Mouse (Mus musculus) hindbrain, embryonic 15.5 days (tissue): ENCODE results near the gene Lrp2. TPM values are rescaled to one million over a fixed set of nuclear protein-coding genes. Genes with fewer than 3 reads are reported as not detected.

Experiments
- ATAC-seq: fragments of 200-750 bp; cut with Nextera tagmentation; 2 replicates; pipeline ENCODE4 v1.8.0; 2017; ENCODE audit warnings: low read depth, moderate number of reproducible peaks, moderate TSS enrichment; ENCODE audit not compliant: low FRiP score
- H3K27ac ChIP-seq: fragments of 300-500 bp; sonication (generic); replicated peaks from 2 replicates; pipeline ENCODE4 v1.5.1; 2015; ENCODE audit warnings: mild to moderate bottlenecking, inconsistent platforms
- H3K27me3 ChIP-seq: fragments of 300-500 bp; sonication (generic); 2 replicates; pipeline ENCODE4 v1.6.1; 2015; ENCODE audit warnings: control low read depth, inconsistent platforms
- H3K36me3 ChIP-seq: fragments of 300-500 bp; sonication (generic); 2 replicates; pipeline ENCODE4 v1.6.1; 2015; ENCODE audit warnings: control low read depth, inconsistent platforms
- H3K4me1 ChIP-seq: fragments of 300-500 bp; sonication (generic); replicated peaks from 2 replicates; pipeline ENCODE4 v1.6.1; 2015; ENCODE audit warnings: control low read depth, inconsistent platforms
- H3K4me2 ChIP-seq: fragments of 300-500 bp; sonication (generic); 2 replicates; pipeline ENCODE4 v1.6.1; 2015; ENCODE audit warnings: moderate library complexity, mild to moderate bottlenecking, inconsistent platforms
- H3K4me3 ChIP-seq: fragments of 300-500 bp; sonication (generic); 2 replicates; pipeline ENCODE4 v1.5.1; 2015; ENCODE audit warnings: mild to moderate bottlenecking, inconsistent platforms
- H3K9ac ChIP-seq: fragments of 300-500 bp; sonication (generic); 2 replicates; pipeline ENCODE4 v1.6.1; 2015; ENCODE audit warnings: inconsistent platforms
- H3K9me3 ChIP-seq: fragments of 300-500 bp; sonication (generic); 2 replicates; pipeline ENCODE4 v1.6.1; 2016; ENCODE audit warnings: control low read depth, inconsistent platforms
- WGBS: fragments of 180-500 bp; shearing (Covaris S2); methylation state at CpG from one replicate; pipeline ENCODE4 v1.1.7; 2015; 5-methylcytosine and 5-hydroxymethylcytosine counted together
- polyA plus RNA-seq: library from polyadenylated mRNA; unstranded; fragments of >200 nt; fragmentation: Nextera tagmentation; extraction: Ambion mirVana; gene quantifications from 2 replicates; pipeline ENCODE4 v1.2.1, GENCODE M21; 2015

Gene Lrp2
- polyA plus RNA-seq, 1 experiment from 2014 or later, result 1.2 TPM

DNA sequence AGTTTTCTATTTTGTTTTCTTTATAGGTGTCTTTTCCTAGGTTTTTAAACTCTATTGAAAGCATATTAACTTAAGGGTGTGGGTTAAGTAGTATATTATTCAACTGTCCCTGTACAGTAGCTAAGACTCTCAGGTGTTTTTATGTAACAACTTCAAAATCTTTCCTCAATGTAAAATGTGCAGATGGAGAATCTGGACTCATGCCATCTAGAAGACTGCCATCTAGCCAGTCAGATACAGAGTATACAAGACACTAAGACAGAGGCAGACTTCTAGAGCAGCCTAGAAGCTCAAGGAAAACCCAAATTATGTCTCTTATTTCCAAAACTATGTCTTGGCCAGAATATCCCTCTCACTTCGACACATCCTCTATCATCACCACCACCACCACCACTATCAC lies 159.8 kb downstream of the Lrp2 start:
- Histone ChIP-seq H3K9me3 (no peaks in the 10 kb centered on the region), H3K4me2 (no peak overlapping the region), H3K4me1 (no peaks in the 10 kb centered on the region), H3K27me3 (no peaks in the 10 kb centered on the region), H3K9ac (no peak overlapping the region), H3K27ac (no peak overlapping the region), H3K4me3 (no peak overlapping the region), H3K36me3 (no peaks in the 10 kb centered on the region)
- no peak for ATAC-seq
- WGBS, result 94% methylated on average over 1 of the region's 1 CpGs

DNA sequence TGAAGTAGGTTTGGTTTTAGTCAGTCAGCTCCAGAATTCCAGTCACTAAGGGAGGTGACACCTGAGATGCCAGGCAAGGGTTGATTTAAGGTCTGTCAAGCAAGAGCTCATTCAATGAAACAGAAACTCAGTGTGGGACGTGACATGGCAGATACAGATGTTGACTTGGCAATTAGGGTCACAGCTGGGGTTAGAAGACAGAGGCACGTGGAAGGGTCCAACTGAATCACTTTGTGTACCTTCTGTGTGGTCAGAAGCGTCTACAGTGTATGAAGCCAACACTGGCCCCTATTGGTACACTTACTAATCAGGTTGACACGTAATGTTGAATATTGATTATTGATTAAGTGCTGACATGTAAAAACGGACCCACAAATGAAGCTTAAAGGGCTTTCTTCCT lies 161.0 kb downstream of the Lrp2 start:
- Histone ChIP-seq H3K9ac (no peak overlapping the region), H3K36me3 (no peaks in the 10 kb centered on the region), H3K4me3 (no peak overlapping the region), H3K27ac (no peak overlapping the region), H3K4me2 (no peak overlapping the region), H3K9me3 (no peaks in the 10 kb centered on the region), H3K4me1 (no peaks in the 10 kb centered on the region), H3K27me3 (no peaks in the 10 kb centered on the region)
- ATAC-seq, result no peak
- WGBS, result 63% methylated on average over 5 of the region's 5 CpGs

DNA sequence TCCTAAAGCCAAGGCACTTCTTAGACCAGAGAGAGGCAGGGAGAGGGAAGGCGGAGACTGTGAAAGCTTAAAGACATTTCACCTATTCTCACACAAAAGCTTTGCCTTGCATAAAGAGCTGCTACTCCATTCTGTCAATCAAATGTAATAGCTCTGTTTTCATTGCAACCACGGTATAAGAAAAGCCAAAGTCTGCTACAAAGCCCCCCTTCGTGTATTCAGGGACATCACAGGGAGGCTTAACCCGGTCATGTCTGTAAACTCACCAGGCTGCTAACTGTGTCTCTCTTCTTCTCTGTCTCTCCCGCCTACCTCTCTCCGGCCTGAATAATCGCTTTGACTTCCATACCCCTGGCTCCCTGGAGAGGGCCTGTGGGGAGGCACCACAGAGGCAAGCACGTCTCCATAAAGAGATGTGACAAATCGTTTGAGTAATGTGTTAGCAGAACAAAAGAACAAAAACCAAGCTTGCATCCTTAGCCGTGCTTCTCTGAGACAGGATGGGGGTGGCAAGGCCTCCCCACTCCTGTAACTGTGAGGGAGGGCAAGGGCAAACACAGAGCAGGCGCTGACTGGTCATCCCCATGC lies 167.5 kb downstream of the Lrp2 start:
- H3K9ac ChIP-seq, result no peak overlapping the region
- ATAC-seq, result peak; percentile 75
- no peaks in the 10 kb centered on the region for H3K9me3 ChIP-seq
- peaks cover 14% of the 10 kb centered on the region for H3K4me1 ChIP-seq
- WGBS, result 5% methylated on average over 11 of the region's 11 CpGs
- no peaks in the 10 kb centered on the region for H3K36me3 ChIP-seq
- no peaks in the 10 kb centered on the region for H3K27me3 ChIP-seq
- H3K4me2 ChIP-seq, result peak overlapping the region; percentile 29
- no peak overlapping the region for H3K4me3 ChIP-seq
- H3K27ac ChIP-seq, result peak overlapping the region; percentile 20; the same call in 1 of the 2 replicates

GRCm38 (mm10) chr2:69415070-69415469 lies 170.8 kb downstream of the Lrp2 start:
- 91% methylated on average over 6 of the region's 6 CpGs for WGBS
- Histone ChIP-seq H3K9ac (no peak overlapping the region), H3K9me3 (no peaks in the 10 kb centered on the region), H3K27ac (no peak overlapping the region), H3K4me1 (peaks cover 14% of the 10 kb centered on the region), H3K36me3 (no peaks in the 10 kb centered on the region), H3K27me3 (no peaks in the 10 kb centered on the region), H3K4me3 (no peak overlapping the region), H3K4me2 (no peak overlapping the region)
- ATAC-seq, result no peak

GRCm38 (mm10) chr2:69414539-69414938 lies 171.3 kb downstream of the Lrp2 start:
- H3K27me3 ChIP-seq, result no peaks in the 10 kb centered on the region
- no peak overlapping the region for H3K4me3 ChIP-seq
- WGBS, result 94% methylated on average over 10 of the region's 10 CpGs
- no peak overlapping the region for H3K4me2 ChIP-seq
- H3K27ac ChIP-seq, result no peak overlapping the region
- H3K9me3 ChIP-seq, result no peaks in the 10 kb centered on the region
- no peak overlapping the region for H3K9ac ChIP-seq
- no peaks in the 10 kb centered on the region for H3K36me3 ChIP-seq
- H3K4me1 ChIP-seq, result peaks cover 14% of the 10 kb centered on the region
- ATAC-seq, result no peak

- no peak overlapping the region for H3K4me2 ChIP-seq
- H3K4me1 ChIP-seq, result no peaks in the 10 kb centered on the region
- no peak overlapping the region for H3K27ac ChIP-seq
- no peaks in the 10 kb centered on the region for H3K36me3 ChIP-seq
- H3K4me3 ChIP-seq, result no peak overlapping the region
- H3K27me3 ChIP-seq, result no peaks in the 10 kb centered on the region
- WGBS, result 93% methylated on average over 5 of the region's 5 CpGs
- no peaks in the 10 kb centered on the region for H3K9me3 ChIP-seq
- ATAC-seq, result no peak
- no peak overlapping the region for H3K9ac ChIP-seq
These were observed 180.2 kb downstream of the Lrp2 start for GRCm38 (mm10) chr2:69405692-69406091.

- no peaks in the 10 kb centered on the region for H3K36me3 ChIP-seq
- no peaks in the 10 kb centered on the region for H3K4me1 ChIP-seq
- H3K27ac ChIP-seq, result no peak overlapping the region
- H3K9me3 ChIP-seq, result no peaks in the 10 kb centered on the region
- no peak overlapping the region for H3K4me2 ChIP-seq
- no peak overlapping the region for H3K9ac ChIP-seq
- ATAC-seq, result no peak
- WGBS, result 88% methylated on average over 7 of the region's 7 CpGs
- H3K27me3 ChIP-seq, result no peaks in the 10 kb centered on the region
- H3K4me3 ChIP-seq, result no peak overlapping the region
These were observed 183.6 kb downstream of the Lrp2 start for GRCm38 (mm10) chr2:69402309-69402708.

GRCm38 (mm10) chr2:69401891-69402290 lies 184.0 kb downstream of the Lrp2 start:
- Histone ChIP-seq H3K9me3 (no peaks in the 10 kb centered on the region), H3K36me3 (no peaks in the 10 kb centered on the region), H3K27me3 (no peaks in the 10 kb centered on the region), H3K4me1 (no peaks in the 10 kb centered on the region), H3K9ac (no peak overlapping the region), H3K4me2 (no peak overlapping the region), H3K4me3 (no peak overlapping the region), H3K27ac (no peak overlapping the region)
- ATAC-seq, result no peak
- 91% methylated on average over 6 of the region's 6 CpGs for WGBS

DNA sequence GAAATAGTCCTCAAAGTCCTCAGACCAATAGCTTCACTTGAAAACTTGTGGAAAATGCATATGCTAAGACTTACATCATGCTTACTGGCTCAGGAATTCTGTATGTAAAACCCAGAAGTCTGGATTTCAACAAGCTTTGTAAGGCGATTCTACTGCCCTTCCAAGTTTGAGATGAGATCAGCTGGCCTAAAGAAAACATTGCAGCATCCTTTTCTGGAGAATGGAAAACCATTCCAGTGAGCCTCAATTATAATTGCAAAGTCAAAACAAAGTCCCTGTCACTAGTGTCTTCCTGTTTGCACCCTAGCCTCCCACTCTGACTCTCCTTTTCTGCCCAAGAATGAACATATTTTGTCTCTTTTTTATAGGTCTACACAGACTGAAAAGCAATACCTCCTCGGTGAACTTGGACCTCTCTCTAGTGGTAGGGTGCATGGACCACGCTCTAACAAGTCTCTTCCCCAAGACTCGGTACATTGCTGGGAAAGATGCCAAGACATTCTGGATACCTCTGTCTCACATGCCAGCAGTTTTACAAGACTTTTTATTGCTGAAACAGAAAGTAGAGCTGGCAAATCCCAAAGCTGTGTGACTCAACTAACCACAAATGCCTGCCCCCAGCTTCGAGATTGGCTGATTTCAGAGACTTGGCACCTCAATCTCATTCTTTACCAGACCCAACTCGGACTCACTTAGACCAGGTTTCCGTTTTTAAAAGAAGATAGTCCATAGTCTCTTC lies 184.8 kb downstream of the Lrp2 start:
- Histone ChIP-seq H3K27me3 (no peaks in the 10 kb centered on the region), H3K4me3 (no peak overlapping the region), H3K27ac (no peak overlapping the region), H3K36me3 (no peaks in the 10 kb centered on the region), H3K4me2 (no peak overlapping the region), H3K9ac (no peak overlapping the region), H3K9me3 (no peaks in the 10 kb centered on the region), H3K4me1 (no peaks in the 10 kb centered on the region)
- ATAC-seq, result no peak
- 81% methylated on average over 7 of the region's 7 CpGs for WGBS

DNA sequence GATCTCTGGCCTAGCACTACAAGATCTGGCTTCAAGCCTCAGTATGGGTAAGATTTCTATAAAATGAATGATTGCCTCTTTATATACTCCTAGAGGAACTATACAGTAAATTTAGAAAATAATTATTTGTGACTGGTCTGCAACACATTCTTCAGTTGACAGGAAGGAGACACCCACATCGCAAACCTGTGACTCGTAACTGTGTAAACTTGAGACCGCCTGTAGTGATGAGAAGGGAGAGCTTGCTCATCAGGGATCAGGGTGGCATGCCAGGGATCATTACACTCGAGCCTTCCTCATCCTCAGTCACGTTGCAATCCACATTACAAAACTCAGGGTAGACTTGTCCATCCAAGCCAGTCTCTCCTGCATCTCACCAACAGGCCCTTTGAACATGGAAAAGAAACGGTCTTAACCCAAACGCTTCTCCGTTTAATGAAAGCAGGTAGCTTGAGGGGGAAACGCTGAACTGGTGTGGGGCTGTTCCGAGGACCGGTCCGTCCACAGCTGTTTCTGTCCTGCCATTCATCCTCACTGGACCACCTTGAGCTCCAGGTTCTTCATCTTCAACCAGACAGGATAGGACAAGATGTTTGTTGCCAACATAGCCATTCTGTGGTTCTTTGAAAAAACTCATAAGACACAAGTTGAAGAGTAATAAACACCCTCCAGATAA lies 189.0 kb downstream of the Lrp2 start:
- no peak for ATAC-seq
- Histone ChIP-seq H3K4me1 (no peaks in the 10 kb centered on the region), H3K9me3 (no peaks in the 10 kb centered on the region), H3K9ac (no peak overlapping the region), H3K4me3 (no peak overlapping the region), H3K27ac (no peak overlapping the region), H3K36me3 (no peaks in the 10 kb centered on the region), H3K4me2 (no peak overlapping the region), H3K27me3 (no peaks in the 10 kb centered on the region)
- WGBS, result 92% methylated on average over 12 of the region's 12 CpGs

GRCm38 (mm10) chr2:69395597-69396248 lies 190.1 kb downstream of the Lrp2 start:
- WGBS, result 77% methylated on average over 9 of the region's 9 CpGs
- no peak overlapping the region for H3K9ac ChIP-seq
- no peaks in the 10 kb centered on the region for H3K4me1 ChIP-seq
- ATAC-seq, result no peak
- H3K27me3 ChIP-seq, result no peaks in the 10 kb centered on the region
- H3K36me3 ChIP-seq, result no peaks in the 10 kb centered on the region
- no peak overlapping the region for H3K4me2 ChIP-seq
- H3K27ac ChIP-seq, result no peak overlapping the region
- no peaks in the 10 kb centered on the region for H3K9me3 ChIP-seq
- no peak overlapping the region for H3K4me3 ChIP-seq

GRCm38 (mm10) chr2:69393947-69394346 lies 191.9 kb downstream of the Lrp2 start:
- Histone ChIP-seq H3K36me3 (no peaks in the 10 kb centered on the region), H3K27me3 (no peaks in the 10 kb centered on the region), H3K9ac (no peak overlapping the region), H3K4me3 (no peak overlapping the region), H3K4me1 (no peaks in the 10 kb centered on the region), H3K9me3 (no peaks in the 10 kb centered on the region), H3K4me2 (no peak overlapping the region), H3K27ac (no peak overlapping the region)
- no peak for ATAC-seq
- 87% methylated on average over 2 of the region's 2 CpGs for WGBS
